Mouse (Mus musculus): ENCODE results near the gene Ankrd63.
"Not testable (repeated sequence)": the region's sequence is repeated elsewhere in the genome, so short reads cannot be mapped to it uniquely, and the experiment has no call there.

The Ankrd63 gene

GRCm38 (mm10) chr2:118659077-118659476 is 44.7 kb downstream of the Ankrd63 start:
- DNase-seq: no peak

- no peak for DNase-seq
Measured at GRCm38 (mm10) chr2:118658457-118658856, 45.3 kb downstream of the Ankrd63 start.

GRCm38 (mm10) chr2:118656688-118657281 is 47.0 kb downstream of the Ankrd63 start:
- DNase-seq: no peak

GRCm38 (mm10) chr2:118650697-118651096 is 53.1 kb downstream of the Ankrd63 start:
- not testable (repeated sequence) for DNase-seq

Measured in cerebellum, postnatal 25 days (tissue).